Mouse (Mus musculus) heart, postnatal 0 days (tissue): ENCODE results near the gene Tbx10. TPM values are rescaled to one million over a fixed set of nuclear protein-coding genes. Genes with fewer than 3 reads are reported as not detected.

Experiments
- ATAC-seq: fragments of 200-750 bp; cut with Nextera tagmentation; 2 replicates; pipeline ENCODE4 v1.8.0; 2017; ENCODE audit warnings: low read depth, moderate number of reproducible peaks, moderate library complexity; ENCODE audit not compliant: insufficient read depth
- DNase-seq: peaks from one replicate; pipeline ENCODE4 v3.0.0-alpha.2; 2016; ENCODE audit warnings: low spot score
- H3K27ac ChIP-seq: fragments of 300-500 bp; sonication (generic); 2 replicates; pipeline ENCODE4 v1.5.1; 2014; ENCODE audit warnings: low read depth, mild to moderate bottlenecking
- H3K27me3 ChIP-seq: fragments of 300-500 bp; sonication (generic); 2 replicates; pipeline ENCODE4 v1.6.1; 2014; ENCODE audit warnings: low read length, mixed read lengths; ENCODE audit not compliant: control insufficient read depth, insufficient read depth
- H3K36me3 ChIP-seq: fragments of 300-500 bp; sonication (generic); replicated peaks from 2 replicates; pipeline ENCODE4 v1.6.1; 2014; ENCODE audit warnings: low read length, mixed read lengths; ENCODE audit not compliant: control insufficient read depth, insufficient read depth
- H3K4me1 ChIP-seq: fragments of 300-500 bp; sonication (generic); 2 replicates; pipeline ENCODE4 v1.6.1; 2014; ENCODE audit warnings: antibody characterized with exemption; ENCODE audit not compliant: control insufficient read depth, insufficient read depth
- H3K4me2 ChIP-seq: fragments of 300-500 bp; sonication (generic); 2 replicates; pipeline ENCODE4 v1.6.1; 2014; ENCODE audit warnings: low read depth, mild to moderate bottlenecking, low read length, moderate library complexity
- H3K4me3 ChIP-seq: fragments of 300-500 bp; sonication (generic); 2 replicates; pipeline ENCODE4 v1.5.1; 2014; ENCODE audit warnings: low read depth, low read length
- H3K9ac ChIP-seq: fragments of 300-500 bp; sonication (generic); replicated peaks from 2 replicates; pipeline ENCODE4 v1.6.1; 2014; ENCODE audit warnings: low read depth, low read length, mixed read lengths
- H3K9me3 ChIP-seq: fragments of 300-500 bp; sonication (generic); replicated peaks from 2 replicates; pipeline ENCODE4 v1.6.1; 2016; ENCODE audit warnings: low read length; ENCODE audit not compliant: control insufficient read depth
- CTCF ChIP-seq: IDR thresholded peaks from 2 replicates; pipeline ENCODE4 v1.5.1; 2016; ENCODE audit warnings: antibody characterized with exemption, control low read depth, low read depth
- EP300 ChIP-seq: IDR thresholded peaks from 2 replicates; pipeline ENCODE4 v1.6.1; 2016; ENCODE audit warnings: antibody characterized with exemption, low read depth
- WGBS: fragments of 180-500 bp; shearing (Covaris S2); extraction: QIAGEN DNeasy Blood & Tissue Kit; methylation state at CpG from one replicate; pipeline ENCODE4 v1.1.7; 2014; 5-methylcytosine and 5-hydroxymethylcytosine counted together
- polyA plus RNA-seq: library from polyadenylated mRNA; unstranded; fragments of >200 nt; fragmentation: Nextera tagmentation; extraction: Ambion mirVana; gene quantifications from 2 replicates; pipeline ENCODE4 v1.2.1, GENCODE M21; 2015
- total RNA-seq: library from RNA; depleted of rRNA; stranded (reverse); fragments of >200 nt; gene quantifications from 2 replicates; pipeline ENCODE4 v1.2.3, GENCODE M21; 2014; ENCODE audit warnings: low replicate concordance

The Tbx10 gene
- total and polyA plus RNA-seq, 2 experiments from 2014 or later, result not detected

DNA sequence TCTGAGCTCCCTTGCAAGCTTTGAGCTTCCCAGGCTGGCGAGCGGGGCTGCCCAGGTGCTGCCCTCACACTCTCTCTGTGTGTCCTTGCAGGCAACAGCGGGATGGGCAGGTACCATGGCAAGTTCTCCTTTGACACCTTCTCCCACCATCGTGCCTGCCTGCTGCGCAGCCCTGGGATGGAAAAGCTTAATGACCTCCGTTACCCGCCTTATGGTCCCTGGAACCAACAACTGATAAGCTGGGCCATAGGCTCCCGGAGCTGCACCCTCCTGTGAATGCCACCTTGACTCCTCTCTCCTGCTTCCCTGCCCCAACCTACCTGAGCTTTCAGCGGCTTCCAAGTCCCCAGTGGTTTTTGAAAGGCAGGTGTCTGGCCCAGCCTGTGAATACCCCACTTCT is 11.6 kb upstream of the Tbx10 start:
- DNase-seq, result no peak
- no peak overlapping the region for H3K27ac ChIP-seq
- TF ChIP-seq EP300 (no peak), CTCF (no peak)
- H3K9me3 ChIP-seq, result no peaks in the 10 kb centered on the region
- H3K36me3 ChIP-seq, result no peaks in the 10 kb centered on the region
- no peak for ATAC-seq
- H3K4me2 ChIP-seq, result no peak overlapping the region
- WGBS, result 71% methylated on average over 9 of the region's 9 CpGs
- no peak overlapping the region for H3K9ac ChIP-seq
- no peaks in the 10 kb centered on the region for H3K27me3 ChIP-seq
- H3K4me3 ChIP-seq, result no peak overlapping the region
- peaks cover 14% of the 10 kb centered on the region for H3K4me1 ChIP-seq

DNA sequence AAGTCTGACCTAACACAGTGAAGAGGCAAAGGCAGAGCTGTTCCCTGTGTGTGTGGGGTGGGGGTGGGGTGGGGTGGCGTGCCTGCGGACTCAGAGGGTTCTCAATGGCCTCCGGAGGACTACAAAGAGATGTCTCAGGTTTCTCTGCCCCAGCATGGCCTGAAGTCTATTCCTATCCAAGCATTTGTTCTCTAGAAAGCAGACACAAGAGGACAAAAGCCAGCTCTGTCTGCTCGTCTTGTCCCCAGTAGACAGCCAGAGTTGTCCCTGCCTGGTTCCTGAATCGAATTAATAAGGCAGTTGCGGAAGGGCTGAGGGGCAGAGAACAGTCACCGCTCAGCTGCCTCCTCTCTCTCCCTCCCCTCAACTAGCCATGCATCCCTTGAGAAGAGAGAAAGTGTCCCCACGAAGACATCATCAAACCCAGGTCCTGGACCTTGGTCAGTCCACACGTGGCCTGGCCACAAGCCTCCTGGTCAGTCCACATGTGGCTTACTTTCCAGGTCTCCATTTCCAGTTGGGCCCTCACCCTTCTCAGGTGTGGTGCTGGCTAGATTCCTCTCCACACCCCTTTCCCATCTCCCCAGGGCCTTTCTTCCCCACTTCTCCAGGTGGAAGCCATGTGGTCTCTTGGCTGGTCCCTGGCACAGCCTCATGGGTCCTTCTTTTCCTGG is 8.9 kb upstream of the Tbx10 start:
- 53% methylated on average over 9 of the region's 9 CpGs for WGBS
- no peak for ATAC-seq
- peaks cover 26% of the 10 kb centered on the region for H3K4me1 ChIP-seq
- H3K27me3 ChIP-seq, result no peaks in the 10 kb centered on the region
- no peak overlapping the region for H3K4me3 ChIP-seq
- no peak overlapping the region for H3K4me2 ChIP-seq
- no peak for TF ChIP-seq EP300
- TF ChIP-seq CTCF, result no peak
- H3K9ac ChIP-seq, result no peak overlapping the region
- no peak for DNase-seq
- H3K36me3 ChIP-seq, result no peaks in the 10 kb centered on the region
- H3K9me3 ChIP-seq, result no peaks in the 10 kb centered on the region
- no peak overlapping the region for H3K27ac ChIP-seq

DNA sequence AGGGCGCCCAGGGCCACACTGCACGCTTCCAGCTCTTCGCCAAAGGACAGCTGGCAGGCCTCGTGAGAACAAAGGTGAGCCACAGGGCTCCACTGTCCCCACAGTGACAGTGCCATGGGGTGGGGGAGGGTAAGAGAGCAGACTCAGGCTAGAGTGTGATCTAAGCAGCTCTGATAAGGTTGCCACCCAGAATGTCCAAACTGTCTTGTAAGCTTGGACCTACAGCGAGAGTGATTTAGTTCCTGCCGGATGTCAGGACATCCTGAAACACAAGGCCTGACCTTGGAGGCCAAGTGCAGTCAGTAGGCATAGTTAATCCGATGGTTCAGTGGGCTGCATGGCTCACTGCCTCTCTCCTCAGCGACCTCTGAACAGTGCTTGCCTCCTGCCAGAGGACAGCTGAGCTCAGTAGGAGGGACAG is 7.3 kb upstream of the Tbx10 start:
- H3K4me1 ChIP-seq, result peaks cover 24% of the 10 kb centered on the region

DNA sequence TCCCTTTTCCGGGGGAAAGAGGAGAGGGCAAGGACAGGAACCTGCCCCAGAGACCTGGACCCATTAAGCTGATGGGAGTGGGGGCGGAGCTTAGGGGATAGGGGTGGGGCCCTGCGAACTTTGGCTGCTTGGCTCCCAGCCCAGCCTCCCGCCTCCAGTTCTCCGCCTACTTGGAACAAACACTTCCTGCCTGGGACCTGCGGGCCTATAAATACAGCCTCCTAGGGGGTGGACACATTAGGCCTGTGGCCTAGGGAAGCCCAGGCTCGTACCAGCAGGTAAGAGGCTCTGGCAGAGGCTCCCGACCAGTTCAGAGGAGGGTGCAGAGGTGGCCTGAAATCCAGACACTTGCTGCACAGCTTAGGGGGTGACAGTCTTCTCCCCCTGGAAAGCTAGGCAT is 6.2 kb upstream of the Tbx10 start, which contains the start of gene Acy3:
TSS of gene Acy3 (plus strand) at position 237 of the 400 bp plus-strand sequence.
- H3K36me3 ChIP-seq, result no peaks in the 10 kb centered on the region
- no peak for TF ChIP-seq CTCF
- TF ChIP-seq EP300, result peak; percentile 54; the same call in 1 of the 2 replicates
- ATAC-seq, result peak; percentile 84
- peak within 1 kb of the TSS; percentile 37 for H3K4me2 ChIP-seq
- peaks cover 24% of the 10 kb centered on the region for H3K4me1 ChIP-seq
- H3K27me3 ChIP-seq, result no peaks in the 10 kb centered on the region
- peak within 1 kb of the TSS; percentile 80 for H3K27ac ChIP-seq
- WGBS, result 10% methylated on average over 8 of the region's 8 CpGs
- DNase-seq, result peak; percentile 84
- no peak within 1 kb of the TSS for H3K4me3 ChIP-seq
- H3K9me3 ChIP-seq, result no peaks in the 10 kb centered on the region
- peak within 1 kb of the TSS; percentile 21; the same call in 1 of the 2 replicates for H3K9ac ChIP-seq

More for the DNA sequence above, 7.3 kb upstream of the Tbx10 start:
- H3K4me2 ChIP-seq, result no peak overlapping the region
- ATAC-seq (peak; percentile 49), DNase-seq (peak; percentile 47)
- H3K27me3 ChIP-seq, result no peaks in the 10 kb centered on the region
- peak overlapping the region; percentile 80 for H3K27ac ChIP-seq
- TF ChIP-seq CTCF, result peak; percentile 1; the same call in 1 of the 2 replicates
- no peak for TF ChIP-seq EP300
- H3K9me3 ChIP-seq, result no peaks in the 10 kb centered on the region
- no peak overlapping the region for H3K4me3 ChIP-seq
- H3K9ac ChIP-seq, result no peak overlapping the region
- H3K36me3 ChIP-seq, result no peaks in the 10 kb centered on the region
- 18% methylated on average over 8 of the region's 8 CpGs for WGBS

DNA sequence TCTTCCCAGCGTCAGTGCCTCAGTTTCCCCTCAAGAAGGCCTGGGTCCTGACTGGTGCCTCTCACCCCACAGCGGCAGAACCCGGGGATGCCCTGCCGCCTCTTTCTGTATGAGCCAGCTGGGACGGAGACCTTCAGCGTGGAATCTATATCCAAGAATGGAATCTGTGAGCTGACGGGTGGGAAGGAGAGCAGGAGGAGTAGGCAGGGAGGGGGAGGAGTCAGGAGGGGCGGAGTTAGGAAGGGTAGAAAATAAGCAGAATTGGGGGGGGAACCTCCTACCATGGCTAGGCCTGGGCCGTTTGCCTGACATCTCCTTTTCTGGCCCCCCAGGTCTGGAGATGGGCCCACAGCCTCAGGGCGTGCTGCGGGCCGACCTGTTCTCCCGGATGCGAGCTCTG is 4.5 kb upstream of the Tbx10 start:
- no peak for ATAC-seq

More for the DNA sequence above, 4.5 kb upstream of the Tbx10 start:
- Histone ChIP-seq H3K27ac (no peak overlapping the region), H3K9ac (no peak overlapping the region), H3K4me1 (peaks cover 24% of the 10 kb centered on the region), H3K27me3 (no peaks in the 10 kb centered on the region), H3K4me3 (no peak overlapping the region), H3K4me2 (no peak overlapping the region), H3K9me3 (no peaks in the 10 kb centered on the region), H3K36me3 (no peaks in the 10 kb centered on the region)
- WGBS, result 78% methylated on average over 14 of the region's 14 CpGs
- TF ChIP-seq CTCF, result no peak
- no peak for TF ChIP-seq EP300
- no peak for DNase-seq
